Mouse (Mus musculus) hindbrain, embryonic 13.5 days (tissue): ENCODE measurements around the gene Flt3. TPM values are rescaled to one million over a fixed set of nuclear protein-coding genes. Genes with fewer than 3 reads are reported as not detected.

Experiments used
- ATAC-seq: fragments of 200-750 bp; cut with Nextera tagmentation; 2 replicates; pipeline ENCODE4 v1.8.0; 2017; ENCODE audit warnings: moderate TSS enrichment; ENCODE audit not compliant: low FRiP score
- H3K27ac ChIP-seq: fragments of 300-500 bp; sonication (generic); 2 replicates; pipeline ENCODE4 v1.5.1; 2015; ENCODE audit warnings: inconsistent platforms, mild to moderate bottlenecking, moderate library complexity
- H3K27me3 ChIP-seq: fragments of 300-500 bp; sonication (generic); 2 replicates; pipeline ENCODE4 v1.6.1; 2015; ENCODE audit warnings: mild to moderate bottlenecking, inconsistent platforms
- H3K36me3 ChIP-seq: fragments of 300-500 bp; sonication (generic); 2 replicates; pipeline ENCODE4 v1.6.1; 2015; ENCODE audit warnings: mild to moderate bottlenecking, inconsistent platforms
- H3K4me1 ChIP-seq: fragments of 300-500 bp; sonication (generic); replicated peaks from 2 replicates; pipeline ENCODE4 v1.6.1; 2015; ENCODE audit warnings: inconsistent platforms
- H3K4me2 ChIP-seq: fragments of 300-500 bp; sonication (generic); 2 replicates; pipeline ENCODE4 v1.6.1; 2015; ENCODE audit warnings: inconsistent platforms, mild to moderate bottlenecking, moderate library complexity
- H3K4me3 ChIP-seq: fragments of 300-500 bp; sonication (generic); 2 replicates; pipeline ENCODE4 v1.5.1; 2015; ENCODE audit warnings: mild to moderate bottlenecking, inconsistent platforms
- H3K9ac ChIP-seq: fragments of 300-500 bp; sonication (generic); 2 replicates; pipeline ENCODE4 v1.6.1; 2015; ENCODE audit warnings: mild to moderate bottlenecking, inconsistent platforms
- H3K9me3 ChIP-seq: fragments of 300-500 bp; sonication (generic); 2 replicates; pipeline ENCODE4 v1.6.1; 2016; ENCODE audit warnings: inconsistent platforms
- WGBS: fragments of 180-500 bp; shearing (Covaris S2); methylation state at CpG from one replicate; pipeline ENCODE4 v1.1.7; 2015; 5-methylcytosine and 5-hydroxymethylcytosine counted together
- polyA plus RNA-seq: library from polyadenylated mRNA; unstranded; fragments of >200 nt; fragmentation: Nextera tagmentation; extraction: Ambion mirVana; gene quantifications from 2 replicates; pipeline ENCODE4 v1.2.1, GENCODE M21; 2015

Gene Flt3
- polyA plus RNA-seq, 1 experiment from 2014 or later, result 0.36 TPM

DNA sequence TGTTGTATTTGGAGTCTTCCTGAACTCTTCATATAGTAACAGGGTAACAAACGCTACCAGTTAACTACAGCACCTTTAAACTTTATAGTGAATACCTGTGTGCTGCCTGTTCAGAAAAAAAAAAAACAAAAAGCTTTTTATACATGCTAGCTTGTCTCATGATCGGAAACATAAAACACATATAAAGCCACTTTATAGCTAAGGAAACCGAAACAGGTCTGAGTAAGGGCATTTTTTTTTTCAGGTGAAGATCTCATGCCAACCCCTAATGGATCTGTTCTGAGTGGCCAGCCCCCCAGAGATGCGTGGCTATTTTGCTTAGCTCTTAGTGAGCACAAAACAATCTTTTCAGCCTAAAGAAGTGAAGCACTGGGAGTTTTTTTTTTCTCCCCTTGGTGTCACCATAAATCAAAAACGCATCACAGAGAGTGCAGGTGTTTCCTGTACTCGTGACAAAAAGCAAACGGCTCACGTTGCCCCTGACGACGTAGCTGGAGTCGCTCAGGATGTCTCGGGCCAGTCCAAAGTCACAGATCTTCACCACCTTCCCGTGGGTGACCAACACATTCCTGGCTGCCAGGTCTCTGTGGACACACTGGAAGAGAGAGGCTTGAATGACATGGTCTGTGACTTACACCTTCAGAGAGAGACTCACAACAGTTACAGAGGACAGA lies 59.4 kb downstream of the Flt3 start:
- no peaks in the 10 kb centered on the region for H3K4me1 ChIP-seq
- H3K27ac ChIP-seq, result no peak overlapping the region
- WGBS, result 81% methylated on average over 13 of the region's 13 CpGs
- H3K4me2 ChIP-seq, result no peak overlapping the region
- no peaks in the 10 kb centered on the region for H3K36me3 ChIP-seq
- no peaks in the 10 kb centered on the region for H3K9me3 ChIP-seq
- H3K4me3 ChIP-seq, result no peak overlapping the region
- H3K9ac ChIP-seq, result no peak overlapping the region
- no peak for ATAC-seq
- H3K27me3 ChIP-seq, result no peaks in the 10 kb centered on the region

- no peak overlapping the region for H3K4me2 ChIP-seq
- no peaks in the 10 kb centered on the region for H3K27me3 ChIP-seq
- no peak overlapping the region for H3K9ac ChIP-seq
- no peak overlapping the region for H3K27ac ChIP-seq
- H3K4me3 ChIP-seq, result no peak overlapping the region
- H3K36me3 ChIP-seq, result no peaks in the 10 kb centered on the region
- 86% methylated on average over 11 of the region's 11 CpGs for WGBS
- no peaks in the 10 kb centered on the region for H3K9me3 ChIP-seq
- no peak for ATAC-seq
- H3K4me1 ChIP-seq, result no peaks in the 10 kb centered on the region
Observed at GRCm38 (mm10) chr5:147339560-147339959, 60.7 kb downstream of the Flt3 start.

DNA sequence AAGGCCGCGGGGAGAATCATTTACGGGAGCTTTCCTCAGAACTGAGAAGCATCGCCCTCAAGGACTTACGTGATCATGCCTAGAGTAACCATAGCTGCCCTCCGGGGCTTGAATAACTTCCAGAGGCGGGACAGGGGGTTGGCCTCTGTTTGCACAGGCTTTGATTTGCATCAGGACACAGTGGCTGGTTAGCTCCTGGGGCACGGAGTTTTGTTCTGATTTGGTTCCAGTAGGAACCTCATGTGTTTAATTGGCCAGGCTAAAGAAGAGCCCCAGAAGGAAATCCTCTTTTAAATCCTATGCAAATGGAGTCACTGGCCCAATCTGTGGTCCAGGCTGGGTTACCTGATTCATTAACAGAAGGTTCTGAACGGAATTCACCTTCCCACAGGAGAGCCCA lies 61.3 kb downstream of the Flt3 start:
- no peak for ATAC-seq
- Histone ChIP-seq H3K4me1 (no peaks in the 10 kb centered on the region), H3K9me3 (no peaks in the 10 kb centered on the region), H3K27me3 (no peaks in the 10 kb centered on the region), H3K9ac (no peak overlapping the region), H3K27ac (no peak overlapping the region), H3K4me2 (no peak overlapping the region), H3K36me3 (no peaks in the 10 kb centered on the region), H3K4me3 (no peak overlapping the region)
- 62% methylated on average over 9 of the region's 9 CpGs for WGBS

- WGBS, result 50% methylated on average over 7 of the region's 7 CpGs
- H3K27me3 ChIP-seq, result 0 out of 2 replicates have a peak, but pooled peaks cover 12% of the 10 kb centered on the region
- no peaks in the 10 kb centered on the region for H3K9me3 ChIP-seq
- no peak overlapping the region for H3K4me3 ChIP-seq
- ATAC-seq, result no peak
- no peak overlapping the region for H3K9ac ChIP-seq
- H3K4me1 ChIP-seq, result no peaks in the 10 kb centered on the region
- H3K27ac ChIP-seq, result no peak overlapping the region
- no peaks in the 10 kb centered on the region for H3K36me3 ChIP-seq
- no peak overlapping the region for H3K4me2 ChIP-seq
Observed at GRCm38 (mm10) chr5:147332711-147333110, 67.6 kb downstream of the Flt3 start.

DNA sequence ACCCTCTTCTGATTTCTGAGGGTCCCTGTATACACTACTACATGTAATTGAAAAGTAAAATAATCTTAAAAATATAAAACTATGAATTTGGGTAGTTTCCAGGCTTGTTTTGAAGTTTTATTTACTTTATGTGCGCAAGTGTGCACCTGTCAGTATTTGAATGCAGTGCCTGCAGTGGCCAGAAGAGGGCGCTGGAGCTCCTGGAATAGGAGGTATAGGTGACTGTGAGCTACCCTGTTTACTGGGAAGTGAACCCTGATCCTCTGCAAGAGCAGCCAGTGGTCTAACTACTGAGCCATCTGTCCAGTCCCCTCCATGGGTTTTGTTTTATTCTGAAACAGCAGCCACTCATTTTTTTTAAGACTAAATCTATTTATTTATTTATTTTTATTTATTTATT lies 68.7 kb downstream of the Flt3 start:
- no peak for ATAC-seq
- H3K9ac ChIP-seq, result no peak overlapping the region
- H3K4me2 ChIP-seq, result no peak overlapping the region
- 0 out of 2 replicates have a peak, but pooled peaks cover 12% of the 10 kb centered on the region for H3K27me3 ChIP-seq
- no peak overlapping the region for H3K4me3 ChIP-seq
- no peak overlapping the region for H3K27ac ChIP-seq
- no peaks in the 10 kb centered on the region for H3K36me3 ChIP-seq
- no peaks in the 10 kb centered on the region for H3K9me3 ChIP-seq
- no peaks in the 10 kb centered on the region for H3K4me1 ChIP-seq
- WGBS, result 43% methylated on average over 2 of the region's 2 CpGs

GRCm38 (mm10) chr5:147329946-147330345 lies 70.3 kb downstream of the Flt3 start:
- H3K9me3 ChIP-seq, result no peaks in the 10 kb centered on the region
- H3K4me1 ChIP-seq, result no peaks in the 10 kb centered on the region
- no peak overlapping the region for H3K27ac ChIP-seq
- H3K27me3 ChIP-seq, result peaks cover 15% of the 10 kb centered on the region; the same call in 1 of the 2 replicates
- H3K4me2 ChIP-seq, result no peak overlapping the region
- H3K36me3 ChIP-seq, result no peaks in the 10 kb centered on the region
- 88% methylated on average over 11 of the region's 11 CpGs for WGBS
- H3K4me3 ChIP-seq, result no peak overlapping the region
- H3K9ac ChIP-seq, result no peak overlapping the region
- no peak for ATAC-seq

GRCm38 (mm10) chr5:147327636-147328035 lies 72.7 kb downstream of the Flt3 start:
- Histone ChIP-seq H3K4me1 (no peaks in the 10 kb centered on the region), H3K4me2 (no peak overlapping the region), H3K9me3 (no peaks in the 10 kb centered on the region), H3K4me3 (no peak overlapping the region), H3K27ac (no peak overlapping the region), H3K9ac (no peak overlapping the region), H3K27me3 (peaks cover 23% of the 10 kb centered on the region), H3K36me3 (no peaks in the 10 kb centered on the region)
- ATAC-seq, result no peak
- 90% methylated on average over 5 of the region's 5 CpGs for WGBS

- Histone ChIP-seq H3K27me3 (peaks cover 40% of the 10 kb centered on the region), H3K9ac (no peak overlapping the region), H3K9me3 (no peaks in the 10 kb centered on the region), H3K36me3 (no peaks in the 10 kb centered on the region), H3K4me3 (no peak overlapping the region), H3K4me2 (no peak overlapping the region), H3K27ac (no peak overlapping the region), H3K4me1 (no peaks in the 10 kb centered on the region)
- ATAC-seq, result no peak
- whole genome bisulfite sequencing, result 75% methylated on average over 11 of the region's 11 CpGs
Observed at GRCm38 (mm10) chr5:147325931-147326330, 74.4 kb downstream of the Flt3 start.

DNA sequence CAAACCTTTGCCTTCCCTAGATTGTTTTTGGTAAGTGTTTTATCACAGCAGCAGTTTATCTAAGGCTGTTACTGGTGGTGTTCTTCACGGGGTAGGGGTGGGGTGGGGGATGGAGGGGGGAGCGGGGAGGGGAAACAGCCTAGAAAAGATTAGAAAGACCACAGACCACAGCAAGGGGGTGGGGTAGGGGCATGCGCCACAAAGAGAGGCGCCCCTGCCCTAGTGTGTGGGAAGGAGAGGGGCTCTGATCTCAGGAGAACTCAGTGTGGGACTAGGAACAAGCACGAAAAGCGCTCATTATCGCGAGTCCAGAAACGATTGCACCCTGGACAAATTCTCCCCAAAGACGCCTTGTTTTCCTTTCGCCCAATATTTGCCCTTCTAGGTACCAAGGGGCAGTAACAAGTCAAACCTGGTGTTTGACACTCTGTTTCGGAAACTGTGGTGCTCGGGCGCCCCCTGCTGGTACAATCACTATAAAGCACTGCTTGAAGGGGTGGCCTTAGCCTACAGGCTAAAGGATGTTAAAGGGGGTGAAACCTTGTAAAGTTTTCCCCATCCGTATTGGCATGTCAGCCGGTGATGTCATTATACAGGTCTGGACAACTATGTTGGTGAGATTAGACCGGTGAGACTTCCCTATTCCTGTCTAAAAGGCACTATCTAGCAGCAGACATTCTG lies 76.9 kb downstream of the Flt3 start:
- ATAC-seq, result 0 out of 2 replicates have a peak, but pooled peaks have one; percentile 36

GRCm38 (mm10) chr5:147322183-147322582 lies 78.1 kb downstream of the Flt3 start, which contains the start of gene Urad:
TSS of gene Urad (minus strand) at chr5:147322440.
- H3K27me3 ChIP-seq, result peaks cover 62% of the 10 kb centered on the region
- no peak for ATAC-seq
- no peak within 1 kb of the TSS for H3K9ac ChIP-seq
- 75% methylated on average over 8 of the region's 8 CpGs for WGBS
- H3K4me1 ChIP-seq, result no peaks in the 10 kb centered on the region
- H3K36me3 ChIP-seq, result no peaks in the 10 kb centered on the region
- no peaks in the 10 kb centered on the region for H3K9me3 ChIP-seq
- no peak within 1 kb of the TSS for H3K4me3 ChIP-seq
- H3K27ac ChIP-seq, result no peak within 1 kb of the TSS
- no peak within 1 kb of the TSS for H3K4me2 ChIP-seq

More for the DNA sequence above, 76.9 kb downstream of the Flt3 start:
- Histone ChIP-seq H3K27ac (no peak overlapping the region), H3K27me3 (peaks cover 50% of the 10 kb centered on the region), H3K4me3 (no peak overlapping the region), H3K36me3 (no peaks in the 10 kb centered on the region), H3K9ac (no peak overlapping the region), H3K4me2 (no peak overlapping the region), H3K9me3 (no peaks in the 10 kb centered on the region), H3K4me1 (no peaks in the 10 kb centered on the region)
- WGBS, result 21% methylated on average over 17 of the region's 17 CpGs

- no peaks in the 10 kb centered on the region for H3K36me3 ChIP-seq
- no peaks in the 10 kb centered on the region for H3K9me3 ChIP-seq
- no peak overlapping the region for H3K4me2 ChIP-seq
- peaks cover 86% of the 10 kb centered on the region for H3K27me3 ChIP-seq
- 0 out of 2 replicates have a peak, but pooled peaks have one; percentile 30 for ATAC-seq
- peaks cover 7% of the 10 kb centered on the region for H3K4me1 ChIP-seq
- H3K9ac ChIP-seq, result no peak overlapping the region
- no peak overlapping the region for H3K4me3 ChIP-seq
- H3K27ac ChIP-seq, result no peak overlapping the region
Observed at GRCm38 (mm10) chr5:147319653-147320052, 80.6 kb downstream of the Flt3 start.

DNA sequence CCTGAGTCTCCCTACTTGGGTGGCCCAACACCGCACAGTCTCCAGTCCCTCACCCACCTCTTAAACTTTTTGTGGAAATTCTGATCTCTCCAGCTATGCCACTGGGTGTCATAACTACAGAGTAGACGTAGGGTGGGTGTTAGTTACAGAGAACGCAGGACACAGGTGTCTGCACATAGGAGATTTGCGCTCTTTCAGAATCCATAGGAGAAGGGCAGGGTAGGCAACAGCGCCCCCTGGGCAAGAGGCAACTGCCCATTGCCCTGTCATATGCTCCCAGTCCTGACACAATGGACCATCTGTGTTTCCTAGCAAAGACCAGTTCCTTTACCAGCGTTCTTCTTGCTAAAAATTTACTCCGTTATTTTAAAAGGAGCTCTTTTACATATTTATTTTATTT lies 82.3 kb downstream of the Flt3 start:
- Histone ChIP-seq H3K9me3 (no peaks in the 10 kb centered on the region), H3K36me3 (no peaks in the 10 kb centered on the region)
- 24% methylated on average over 7 of the region's 7 CpGs for WGBS

DNA sequence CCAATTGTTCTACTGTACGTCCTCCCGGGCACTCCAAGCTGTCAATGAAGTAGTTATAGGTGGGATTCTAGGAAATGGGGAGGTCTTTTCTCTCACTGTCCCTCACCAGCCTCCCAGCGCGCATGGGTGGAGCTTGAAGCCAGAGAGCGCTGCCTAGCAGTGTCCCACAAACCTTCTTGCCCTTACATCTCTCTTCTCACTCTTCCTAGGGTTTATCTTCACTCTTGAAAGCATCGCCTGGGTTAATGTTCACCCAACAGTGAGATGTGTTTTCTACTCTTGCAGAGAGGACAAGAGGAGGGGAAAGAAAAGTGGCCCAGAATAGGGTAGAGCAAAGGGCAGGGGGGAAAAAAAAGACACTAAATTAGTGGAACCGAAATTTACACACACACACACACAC lies 83.0 kb downstream of the Flt3 start:
- no peaks in the 10 kb centered on the region for H3K36me3 ChIP-seq
- ATAC-seq, result no peak
- WGBS, result 3% methylated on average over 7 of the region's 7 CpGs
- no peak overlapping the region for H3K4me3 ChIP-seq
- peaks cover 7% of the 10 kb centered on the region for H3K4me1 ChIP-seq
- peaks cover 98% of the 10 kb centered on the region for H3K27me3 ChIP-seq
- H3K4me2 ChIP-seq, result no peak overlapping the region
- H3K9ac ChIP-seq, result no peak overlapping the region
- H3K9me3 ChIP-seq, result no peaks in the 10 kb centered on the region
- H3K27ac ChIP-seq, result no peak overlapping the region

More for the DNA sequence above, 82.3 kb downstream of the Flt3 start:
- Histone ChIP-seq H3K9ac (no peak overlapping the region), H3K27ac (no peak overlapping the region), H3K27me3 (peaks cover 98% of the 10 kb centered on the region), H3K4me2 (no peak overlapping the region), H3K4me1 (peaks cover 7% of the 10 kb centered on the region), H3K4me3 (no peak overlapping the region)
- ATAC-seq, result no peak
